29 mouse cellular contexts compared by ENCODE assay signal in genomic region chr11:112564706-112565215, GRCm38 (mm10).
A peak's percentile ranks its signal among the peaks of the same experiment; 100 is the strongest.
DNase-seq lines count a peak whose midpoint lies in the region; ATAC-seq lines count a peak whose summit lies in the region.
"Had no signal": no experiment of that assay in that cellular context is flagged by ENCODE, and none has a peak within 500 bp of the region (broad histone marks: within the 10 kb centered on the region; RNA-seq: fewer than 3 reads in every experiment).

No protein-coding gene starts in this region.

- 16% methylated on average over 1 of the region's 1 CpGs for WGBS in hindbrain, embryonic 14.5 days
- WGBS in hindbrain, embryonic 16.5 days: 14% methylated on average over 1 of the region's 1 CpGs
- 26% methylated on average over 1 of the region's 1 CpGs for WGBS in midbrain, embryonic 10.5 days

- H3K4me1 ChIP-seq in hindbrain, embryonic 14.5 days (replicated peaks; ENCODE audit: control insufficient read depth, insufficient read depth, low read length): no peaks in the 10 kb centered on the region
- no peaks in the 10 kb centered on the region for H3K4me1 ChIP-seq in hindbrain, embryonic 16.5 days (ENCODE audit: control insufficient read depth, insufficient read depth, low read depth, low read length)
- H3K4me1 ChIP-seq in midbrain, embryonic 10.5 days: no peaks in the 10 kb centered on the region
- H3K4me1 ChIP-seq: embryonic facial prominence, embryonic 10.5 days; embryonic facial prominence, embryonic 15.5 days; forebrain, embryonic 12.5 days; hindbrain, embryonic 12.5 days; kidney, embryonic 15.5 days; liver, embryonic 15.5 days; neural tube, embryonic 13.5 days had no signal

- no peak for ATAC-seq in hindbrain, embryonic 14.5 days (ENCODE audit: low FRiP score)
- ATAC-seq in hindbrain, embryonic 16.5 days: no peak
- ATAC-seq: inflammation-experienced regulatory T-cells, adult 6 months had no signal

- no peaks in the 10 kb centered on the region for H3K36me3 ChIP-seq in hindbrain, embryonic 14.5 days (replicated peaks; ENCODE audit: control insufficient read depth, insufficient read depth)
- H3K36me3 ChIP-seq in hindbrain, embryonic 16.5 days (ENCODE audit: control insufficient read depth, insufficient read depth, low read length): no peaks in the 10 kb centered on the region
- H3K36me3 ChIP-seq in midbrain, embryonic 10.5 days: no peaks in the 10 kb centered on the region
- H3K36me3 ChIP-seq: embryonic facial prominence, embryonic 10.5 days; embryonic facial prominence, embryonic 15.5 days; forebrain, embryonic 12.5 days; hindbrain, embryonic 12.5 days; kidney, embryonic 15.5 days; limb, embryonic 12.5 days; liver, embryonic 15.5 days; neural tube, embryonic 13.5 days had no signal

- no peak overlapping the region for H3K4me3 ChIP-seq in hindbrain, embryonic 14.5 days (replicated peaks; ENCODE audit: low read length)
- H3K4me3 ChIP-seq in hindbrain, embryonic 16.5 days (ENCODE audit: low read length): no peak overlapping the region
- no peak overlapping the region for H3K4me3 ChIP-seq in midbrain, embryonic 10.5 days
- H3K4me3 ChIP-seq: embryonic facial prominence, embryonic 10.5 days; embryonic facial prominence, embryonic 15.5 days; forebrain, embryonic 12.5 days; hindbrain, embryonic 12.5 days; kidney, embryonic 15.5 days; limb, embryonic 12.5 days; liver, embryonic 15.5 days; neural tube, embryonic 13.5 days had no signal

- DNase-seq in hindbrain, embryonic 14.5 days (ENCODE audit: low spot score): peak; percentile 44
- peak; percentile 51 for DNase-seq in Muller cell, postnatal 12 days (ENCODE audit: inconsistent ontology term)
- DNase-seq in layer of hippocampus, adult 11-12 months (ENCODE audit: low spot score): peak; percentile 51
- peak; percentile 76 for DNase-seq in layer of hippocampus, adult 9-11 months
- DNase-seq in heart, postnatal 4 days: no peak
- DNase-seq in midbrain, embryonic 10.5 days (ENCODE audit: low spot score): no peak
- DNase-seq in gastrocnemius, adult 8-10 months (ENCODE audit: low spot score in 2 of 2): no peak
- DNase-seq: adrenal gland, postnatal 36 days; cerebellum, adult 9-10 months; gastrocnemius, postnatal 14 days; heart, postnatal 14 days; kidney, adult 11 months; kidney, postnatal 36 days; lung, embryonic 14.5 days; lung, postnatal 14 days; right cerebral cortex, postnatal 14 days; thymus, adult 18-20 months; thymus, postnatal 4 days had no signal

- no peak overlapping the region for H3K4me2 ChIP-seq in hindbrain, embryonic 14.5 days (replicated peaks)
- H3K4me2 ChIP-seq in hindbrain, embryonic 16.5 days (ENCODE audit: low read length): no peak overlapping the region
- H3K4me2 ChIP-seq: embryonic facial prominence, embryonic 15.5 days; forebrain, embryonic 12.5 days; hindbrain, embryonic 12.5 days; kidney, embryonic 15.5 days; limb, embryonic 12.5 days; liver, embryonic 15.5 days; lung, embryonic 14.5 days; midbrain, embryonic 11.5 days; neural tube, embryonic 13.5 days had no signal

- no peaks in the 10 kb centered on the region for H3K27me3 ChIP-seq in hindbrain, embryonic 14.5 days (ENCODE audit: control insufficient read depth, insufficient read depth, low read length)
- no peaks in the 10 kb centered on the region for H3K27me3 ChIP-seq in hindbrain, embryonic 16.5 days (replicated peaks; ENCODE audit: control insufficient read depth, insufficient read depth, low read length)
- H3K27me3 ChIP-seq in midbrain, embryonic 10.5 days (ENCODE audit: low read depth, poor library complexity, severe bottlenecking): no peaks in the 10 kb centered on the region
- H3K27me3 ChIP-seq: embryonic facial prominence, embryonic 15.5 days; hindbrain, embryonic 12.5 days; kidney, embryonic 15.5 days; limb, embryonic 12.5 days; liver, embryonic 15.5 days; neural tube, embryonic 13.5 days had no signal

- H3K27ac ChIP-seq in hindbrain, embryonic 14.5 days: no peak overlapping the region
- H3K27ac ChIP-seq in hindbrain, embryonic 16.5 days (ENCODE audit: low read depth, low read length): no peak overlapping the region
- no peak overlapping the region for H3K27ac ChIP-seq in midbrain, embryonic 10.5 days (replicated peaks)
- H3K27ac ChIP-seq: embryonic facial prominence, embryonic 10.5 days; embryonic facial prominence, embryonic 15.5 days; forebrain, embryonic 12.5 days; hindbrain, embryonic 12.5 days; kidney, embryonic 15.5 days; limb, embryonic 12.5 days; liver, embryonic 15.5 days; neural tube, embryonic 13.5 days had no signal

- H3K9me3 ChIP-seq in hindbrain, embryonic 14.5 days (ENCODE audit: control insufficient read depth, low read length): peaks cover 4% of the 10 kb centered on the region; the same call in 1 of the 2 replicates
- H3K9me3 ChIP-seq in hindbrain, embryonic 16.5 days (ENCODE audit: control insufficient read depth, low read length): no peaks in the 10 kb centered on the region
- H3K9me3 ChIP-seq in midbrain, embryonic 10.5 days (replicated peaks): peaks cover 3% of the 10 kb centered on the region; the same call in 1 of the 2 replicates
- H3K9me3 ChIP-seq: embryonic facial prominence, embryonic 10.5 days; embryonic facial prominence, embryonic 15.5 days; forebrain, embryonic 12.5 days; hindbrain, embryonic 12.5 days; kidney, embryonic 15.5 days; limb, embryonic 12.5 days; liver, embryonic 15.5 days had no signal

- no peak overlapping the region for H3K9ac ChIP-seq in hindbrain, embryonic 14.5 days
- no peak overlapping the region for H3K9ac ChIP-seq in hindbrain, embryonic 16.5 days (ENCODE audit: low read depth, low read length)
- H3K9ac ChIP-seq: embryonic facial prominence, embryonic 15.5 days; forebrain, embryonic 12.5 days; hindbrain, embryonic 12.5 days; kidney, embryonic 15.5 days; limb, embryonic 12.5 days; liver, embryonic 15.5 days; lung, embryonic 14.5 days; neural tube, embryonic 13.5 days had no signal

Comparison
In these comparisons a context has a peak if more than half of its experiments do, and no peak if none do; other contexts are left out.
1. DNase-seq: peak in hindbrain, embryonic 14.5 days (single experiment), Muller cell, postnatal 12 days (single experiment), layer of hippocampus, adult 11-12 months (single experiment) and layer of hippocampus, adult 9-11 months (single experiment); none in heart, postnatal 4 days (single experiment), midbrain, embryonic 10.5 days (single experiment) and gastrocnemius, adult 8-10 months (0 of 2).